Mouse (Mus musculus) spleen, adult 2 months (tissue): Measurements from ENCODE around the gene Ttc3.

Experiments
- CTCF ChIP-seq: fragments of 200-500 bp; IDR thresholded peaks from 2 replicates; pipeline ENCODE4 v1.5.1; 2011; ENCODE audit warnings: mild to moderate bottlenecking, inconsistent platforms; ENCODE audit not compliant: insufficient read depth, insufficient read length, insufficient replicate concordance; ENCODE audit errors: extremely low read depth
- POLR2A ChIP-seq: fragments of 200-500 bp; IDR thresholded peaks from 2 replicates; pipeline ENCODE4 v1.6.1; 2011; ENCODE audit warnings: low read depth, low read length, inconsistent platforms

DNA sequence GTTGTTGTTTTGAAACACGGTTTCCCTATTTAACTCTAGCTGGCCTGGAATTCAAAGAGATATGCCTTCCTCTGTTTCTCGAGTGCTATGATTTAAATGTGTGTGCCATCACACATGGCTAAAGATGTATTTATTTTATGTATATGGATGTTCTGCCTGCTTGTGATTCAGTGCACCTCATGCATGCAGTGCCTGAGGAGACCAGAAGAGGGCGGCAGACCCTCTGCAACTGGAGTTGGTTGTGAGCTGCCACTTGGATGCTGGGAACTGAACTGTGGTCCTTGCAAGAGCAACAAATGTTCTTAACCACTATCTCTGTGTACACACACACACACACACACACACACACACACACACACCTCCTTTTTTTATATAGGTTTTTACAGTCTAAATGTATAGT lies 50.1 kb downstream of the Ttc3 start:
- TF ChIP-seq CTCF (peak; percentile 35; the same call in 1 of the 2 replicates), POLR2A (no peak)
